Mouse (Mus musculus) adrenal gland, postnatal 14 days (tissue): Measurements from ENCODE around the gene Zbtb32. TPM values are rescaled to one million over a fixed set of nuclear protein-coding genes. Genes with fewer than 3 reads are reported as not detected.

Experiments used
- DNase-seq: peaks from one replicate; pipeline ENCODE4 v3.0.0; 2021; ENCODE audit warnings: mixed read lengths
- total RNA-seq: library from RNA; stranded (reverse); gene quantifications from 2 replicates; pipeline ENCODE4 v1.2.3, GENCODE M21; 2021

Zbtb32 gene
- total RNA-seq, 1 experiment from 2014 or later = 0.85 TPM

DNA sequence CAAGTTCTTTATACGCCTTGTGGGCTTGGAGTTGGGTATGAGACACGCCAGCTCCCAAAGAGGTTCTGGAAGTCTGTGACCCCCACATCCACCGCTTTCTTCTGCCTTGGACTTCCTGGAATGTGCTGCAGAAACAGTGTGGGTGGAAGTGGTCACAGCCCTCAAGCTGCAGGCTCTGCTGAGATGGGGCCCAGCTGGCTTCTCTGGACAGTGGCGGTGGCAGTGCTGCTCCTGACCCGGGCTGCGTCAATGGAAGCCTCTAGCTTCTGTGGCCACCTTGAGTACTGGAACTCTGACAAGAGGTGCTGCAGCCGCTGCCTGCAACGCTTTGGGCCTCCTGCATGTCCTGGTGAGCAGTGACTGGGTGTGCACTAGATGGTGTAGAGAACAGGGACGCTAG is 32.7 kb downstream of the Zbtb32 start:
- DNase-seq = no peak

- DNase-seq = no peak
These were observed 33.6 kb downstream of the Zbtb32 start, which contains the start of gene Igflr1 for GRCm38 (mm10) chr7:30564970-30565571. Gene Igflr1, plus strand, starts transcription at chr7:30565427.

DNA sequence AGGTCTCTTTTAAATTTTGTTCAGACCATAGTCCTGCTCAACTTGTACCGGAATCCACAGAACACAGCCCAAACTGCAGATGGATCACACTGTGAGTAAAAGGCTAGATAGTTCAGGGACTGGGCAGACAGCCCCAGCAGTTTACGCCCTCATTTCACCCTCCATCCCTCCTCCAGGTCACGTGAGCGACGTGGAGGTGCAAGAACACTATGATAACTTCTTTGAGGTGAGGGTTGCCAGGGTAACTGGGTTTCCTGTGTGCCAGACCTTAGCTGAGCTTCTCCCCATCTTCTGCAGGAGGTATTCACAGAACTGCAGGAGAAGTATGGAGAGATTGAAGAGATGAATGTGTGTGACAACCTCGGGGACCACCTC is 34.8 kb downstream of the Zbtb32 start:
- DNase-seq = peak; percentile 36

- peak; percentile 98 for DNase-seq
These were observed 35.4 kb downstream of the Zbtb32 start, which contains the start of the genes U2af1l4, Gm49396 and Psenen for GRCm38 (mm10) chr7:30563117-30563905. Gene U2af1l4, plus strand, starts transcription at chr7:30563301. Gene Gm49396, plus strand, starts transcription at chr7:30563344. Gene Psenen, minus strand, starts transcription at chr7:30563627.

GRCm38 (mm10) chr7:30562526-30563116 is 36.1 kb downstream of the Zbtb32 start:
- DNase-seq = peak; percentile 35

DNA sequence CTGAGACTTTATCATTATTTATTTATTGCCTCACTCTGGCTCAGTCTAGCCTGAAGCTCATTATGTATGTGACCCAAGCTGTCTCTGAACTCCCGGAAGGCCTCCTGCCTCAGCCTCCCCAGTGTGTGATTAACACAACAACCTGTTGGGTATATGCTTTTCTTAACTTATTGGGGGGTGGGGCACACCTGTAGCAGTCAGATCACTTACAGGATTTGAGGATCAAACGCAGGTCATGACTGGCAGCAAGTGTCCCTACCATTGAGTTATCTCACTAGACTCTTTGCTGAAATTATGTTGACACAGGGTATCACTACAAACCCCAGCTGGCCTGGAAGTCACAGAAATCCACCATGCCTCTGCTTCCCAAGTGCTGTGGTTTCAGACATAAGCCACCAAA is 38.4 kb downstream of the Zbtb32 start:
- DNase-seq = no peak

DNA sequence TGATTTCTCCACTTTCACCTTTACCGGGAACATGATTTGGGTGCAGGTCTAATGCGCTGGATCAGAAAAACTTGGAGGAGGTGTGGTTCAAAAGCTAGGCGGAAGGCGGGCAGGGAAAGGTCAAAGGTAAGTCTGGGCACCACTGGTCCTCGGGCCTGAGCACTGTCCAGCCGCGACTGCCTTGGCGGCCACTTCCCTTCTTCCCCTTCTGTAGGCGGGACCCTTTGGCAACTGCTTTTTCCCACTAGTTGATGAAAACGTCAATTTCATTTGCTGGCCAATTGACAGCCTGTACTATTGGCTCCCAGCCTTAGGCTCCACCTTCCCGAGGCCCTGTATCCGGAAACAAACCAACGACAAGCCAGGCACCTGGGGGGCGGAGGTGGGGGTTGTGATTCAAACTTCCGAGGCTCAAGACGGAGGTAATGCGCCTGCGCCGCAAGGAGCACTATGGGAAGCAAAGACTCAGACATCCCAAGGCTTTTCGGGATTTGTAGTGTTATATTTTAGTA is 39.2 kb downstream of the Zbtb32 start, which contains the start of gene Lin37:
Gene Lin37, minus strand, starts transcription at position 396 of the 512 bp plus-strand sequence.
- peak; percentile 98 for DNase-seq

DNA sequence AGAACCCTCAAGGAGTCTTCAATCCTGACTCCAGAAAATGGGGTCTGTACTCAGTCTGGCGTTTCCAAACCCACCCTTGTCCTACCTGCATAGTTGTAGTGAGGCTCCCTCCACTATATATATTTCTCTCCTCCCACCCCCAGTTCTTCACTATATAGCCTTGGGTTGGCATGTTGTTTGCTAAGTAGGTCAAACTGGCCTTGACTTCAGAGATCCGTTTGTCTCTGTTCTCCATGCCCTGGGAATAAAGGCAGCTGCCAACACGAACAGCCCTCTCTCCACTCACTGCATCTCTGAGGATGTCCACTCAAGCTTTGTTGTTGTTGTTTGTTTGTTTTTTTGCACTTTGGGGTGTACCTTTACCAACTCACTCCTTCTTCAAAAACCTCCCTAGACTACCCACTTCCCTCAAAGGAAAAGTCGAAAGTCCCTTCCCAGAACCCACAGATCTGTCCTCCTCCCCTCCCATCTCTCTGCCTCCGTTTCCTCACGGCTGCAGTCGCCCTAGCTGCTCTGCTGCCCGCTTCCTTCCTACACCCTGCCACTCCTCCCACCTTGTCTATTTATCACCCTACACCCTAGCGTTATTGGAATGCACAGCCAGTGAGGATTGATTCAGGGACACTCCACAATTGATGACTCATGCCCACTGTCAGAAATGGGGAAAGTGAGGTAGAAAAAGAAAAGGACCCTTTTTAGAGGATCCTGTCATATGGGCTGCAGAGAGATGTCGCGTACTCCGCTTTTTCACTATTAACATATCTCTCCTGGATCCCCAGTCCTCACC is 39.9 kb downstream of the Zbtb32 start:
- no peak for DNase-seq

- DNase-seq = peak; percentile 43
These were observed 40.7 kb downstream of the Zbtb32 start for GRCm38 (mm10) chr7:30557901-30558514.

- peak; percentile 39 for DNase-seq
These were observed 41.7 kb downstream of the Zbtb32 start for GRCm38 (mm10) chr7:30556894-30557536.

DNA sequence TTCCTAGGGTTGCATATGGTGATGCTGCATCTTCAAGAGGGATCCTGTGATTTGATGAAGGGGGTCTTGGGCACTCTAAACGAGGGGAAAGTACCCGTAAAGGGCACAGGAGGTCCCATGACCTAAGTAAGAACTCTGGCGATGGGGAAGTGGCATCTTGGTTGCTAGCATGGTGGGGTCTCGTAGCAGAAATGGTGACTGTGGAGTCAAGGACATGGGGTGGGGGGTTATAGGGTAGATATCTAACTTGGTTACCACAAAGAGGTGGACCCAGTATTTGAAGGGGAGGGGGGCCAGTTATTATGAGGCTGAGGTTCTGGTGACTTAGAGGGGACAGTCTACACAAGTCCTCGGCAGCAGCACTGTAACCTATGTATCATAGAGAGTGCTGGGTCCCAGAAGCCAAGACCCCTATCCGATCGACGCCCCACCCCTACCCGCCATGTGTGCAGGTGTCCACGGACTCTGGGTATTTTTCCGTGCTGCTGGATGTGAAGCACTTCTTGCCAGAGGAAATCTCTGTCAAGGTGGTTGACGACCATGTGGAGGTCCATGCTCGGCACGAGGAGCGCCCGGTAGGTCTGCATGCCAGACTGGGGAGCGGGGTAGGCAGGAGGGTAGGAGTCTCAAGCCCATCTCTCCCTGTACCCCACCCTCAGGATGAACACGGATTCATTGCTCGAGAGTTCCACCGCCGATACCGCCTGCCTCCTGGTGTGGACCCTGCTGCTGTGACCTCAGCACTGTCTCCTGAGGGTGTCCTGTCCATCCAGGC is 44.7 kb downstream of the Zbtb32 start:
- no peak for DNase-seq

DNA sequence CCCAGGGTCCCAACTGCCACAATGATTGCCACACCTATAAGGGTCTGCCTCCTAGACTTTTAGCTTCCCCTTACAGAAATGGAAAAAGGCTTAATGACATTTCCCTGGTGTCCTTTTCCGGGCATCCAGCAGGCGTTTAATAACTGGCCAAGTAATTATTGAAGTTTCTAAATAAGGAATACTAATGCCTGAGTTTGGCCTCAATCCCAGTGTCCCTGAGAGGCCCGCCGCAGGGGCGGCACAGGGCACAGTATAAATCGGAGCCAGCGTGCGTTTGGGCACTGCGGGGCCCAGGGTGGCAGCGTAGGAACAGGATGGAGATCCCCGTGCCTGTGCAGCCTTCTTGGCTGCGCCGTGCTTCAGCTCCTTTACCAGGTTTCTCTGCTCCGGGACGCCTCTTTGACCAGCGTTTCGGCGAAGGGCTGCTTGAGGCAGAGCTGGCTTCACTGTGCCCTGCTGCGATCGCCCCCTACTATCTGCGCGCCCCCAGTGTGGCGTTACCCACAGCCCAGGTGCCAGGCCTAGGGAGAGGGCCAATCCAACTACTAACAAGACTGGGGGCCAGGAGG is 45.6 kb downstream of the Zbtb32 start:
- peak; percentile 84 for DNase-seq

- peak; percentile 98 for DNase-seq
These were observed 46.3 kb downstream of the Zbtb32 start, which contains the start of the genes Hspb6 and Proser3 for GRCm38 (mm10) chr7:30552102-30553020. Gene Hspb6, plus strand, starts transcription at chr7:30552178. Gene Proser3, minus strand, starts transcription at chr7:30552299.

DNA sequence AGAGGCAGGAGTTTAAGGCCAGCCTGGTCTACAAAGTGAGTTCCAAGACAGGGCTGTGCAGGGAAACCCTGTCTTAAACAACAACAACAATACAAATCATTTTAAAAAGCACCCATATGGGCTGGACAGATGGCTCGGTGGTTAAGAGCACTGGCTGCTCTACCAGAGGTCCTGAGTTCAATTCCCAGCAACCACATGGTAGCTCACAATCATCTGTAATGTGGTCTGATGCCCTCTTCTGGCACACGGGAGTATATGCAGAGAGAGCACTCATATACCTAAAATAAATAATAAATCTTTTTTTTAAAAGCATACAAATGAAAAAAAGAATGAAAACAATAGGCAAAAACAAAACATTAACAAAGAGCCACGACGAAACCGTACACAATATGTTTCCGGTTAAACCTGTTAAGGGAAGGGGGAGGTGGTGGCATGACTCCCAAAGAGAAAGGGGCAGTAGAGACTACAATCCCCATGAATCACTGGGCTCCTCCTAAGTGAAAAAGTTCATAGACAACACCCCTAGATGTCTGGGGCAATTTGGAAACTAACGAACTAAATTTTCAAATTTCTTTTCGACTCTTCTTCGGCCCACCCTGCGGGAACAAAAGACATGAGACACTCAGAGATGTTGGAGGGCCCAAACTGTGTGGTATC is 47.1 kb downstream of the Zbtb32 start:
- peak; percentile 61 for DNase-seq

GRCm38 (mm10) chr7:30550603-30551002 is 48.1 kb downstream of the Zbtb32 start:
- no peak for DNase-seq

DNA sequence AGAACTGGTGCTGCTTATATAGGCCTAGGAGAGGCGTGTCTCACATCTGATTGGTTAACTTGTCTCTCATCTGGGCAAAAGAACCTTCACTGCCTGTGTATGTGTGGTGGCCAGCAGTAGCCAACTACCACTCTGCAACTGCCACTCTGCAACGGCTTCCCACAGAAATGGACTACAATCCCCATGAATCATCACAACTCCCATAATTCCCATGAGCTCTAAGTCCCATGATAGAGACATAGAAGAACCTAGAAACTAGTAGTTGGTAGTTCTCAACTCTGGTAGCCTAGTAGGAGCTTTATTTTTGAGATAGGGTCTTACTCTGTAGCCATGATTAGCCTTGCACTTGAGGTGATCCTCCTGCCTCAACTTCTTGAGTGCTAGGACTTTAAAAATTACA is 48.8 kb downstream of the Zbtb32 start:
- no peak for DNase-seq

GRCm38 (mm10) chr7:30544327-30544726 is 54.4 kb downstream of the Zbtb32 start:
- DNase-seq = no peak

DNA sequence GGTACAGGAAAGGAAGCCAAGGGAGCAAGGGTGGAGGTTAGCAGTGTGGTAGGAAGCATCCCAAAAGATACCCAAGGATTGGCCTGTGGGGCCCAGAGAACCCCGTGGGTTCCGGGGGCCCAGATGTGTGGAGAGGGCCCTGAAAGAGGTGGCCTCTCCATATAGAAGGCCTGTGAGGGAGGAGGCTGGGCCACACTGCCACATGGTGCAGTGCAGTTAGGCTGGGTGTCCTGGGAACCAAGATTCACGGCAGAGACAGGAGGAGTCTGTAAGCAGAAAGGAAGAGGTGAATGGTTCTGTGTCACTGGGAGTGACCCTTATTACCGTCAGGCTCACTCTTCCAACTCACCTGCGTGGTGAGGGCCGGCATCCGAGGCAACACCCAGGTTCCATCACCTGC is 58.1 kb downstream of the Zbtb32 start:
- no peak for DNase-seq
